In genomic region chr7:28874565-28874964, GRCm38 (mm10) we compare ENCODE assay signal across 38 mouse cellular contexts. TPM values are rescaled to one million over a fixed set of nuclear protein-coding genes. Genes with fewer than 3 reads are reported as not detected.
"Had no signal": no experiment of that assay in that cellular context is flagged by ENCODE, and none has a peak within 500 bp of the region (broad histone marks: within the 10 kb centered on the region; RNA-seq: fewer than 3 reads in every experiment).

No protein-coding gene starts in this region.

- ATAC-seq: liver, embryonic 12.5 days; liver, postnatal 0 days; lung, postnatal 0 days; midbrain, embryonic 13.5 days; midbrain, embryonic 15.5 days; midbrain, embryonic 16.5 days had no signal

- H3K9ac ChIP-seq: limb, embryonic 13.5 days; limb, embryonic 15.5 days; liver, embryonic 12.5 days; liver, embryonic 13.5 days; liver, embryonic 14.5 days; liver, embryonic 15.5 days; liver, postnatal 0 days; lung, embryonic 14.5 days; lung, embryonic 15.5 days; midbrain, embryonic 12.5 days; midbrain, embryonic 13.5 days; midbrain, embryonic 15.5 days; neural tube, embryonic 12.5 days had no signal

- H3K27me3 ChIP-seq: limb, embryonic 13.5 days; limb, embryonic 15.5 days; liver, embryonic 13.5 days; lung, embryonic 15.5 days; midbrain, embryonic 12.5 days; midbrain, embryonic 13.5 days; midbrain, embryonic 15.5 days; neural tube, embryonic 12.5 days had no signal

- DNase-seq: left cerebral cortex, postnatal 4 days; liver; liver, embryonic 13.5 days; liver, postnatal 0 days; lung, adult 18-20 months; lung, adult 2 months; lung, embryonic 14.5 days; lung, postnatal 10 days; lung, postnatal 14 days; lung, postnatal 36 days; lung, postnatal 4 days; midbrain, embryonic 14.5 days had no signal

- H3K4me2 ChIP-seq: limb, embryonic 13.5 days; limb, embryonic 15.5 days; liver, embryonic 11.5 days; liver, embryonic 12.5 days; liver, embryonic 13.5 days; liver, embryonic 15.5 days; lung, embryonic 14.5 days; lung, embryonic 15.5 days; midbrain, embryonic 11.5 days; midbrain, embryonic 12.5 days; midbrain, embryonic 13.5 days; midbrain, embryonic 15.5 days; neural tube, embryonic 12.5 days had no signal

- H3K9me3 ChIP-seq: limb, embryonic 13.5 days; limb, embryonic 15.5 days; liver, embryonic 12.5 days; liver, embryonic 13.5 days; liver, embryonic 15.5 days; lung, embryonic 15.5 days; megakaryocyte, embryonic 14.5 days; midbrain, embryonic 10.5 days; midbrain, embryonic 12.5 days; midbrain, embryonic 13.5 days; midbrain, embryonic 15.5 days; neural tube, embryonic 12.5 days had no signal

- H3K4me1 ChIP-seq: lung, embryonic 15.5 days; midbrain, embryonic 10.5 days; midbrain, embryonic 12.5 days; midbrain, embryonic 13.5 days; midbrain, embryonic 15.5 days; neural tube, embryonic 12.5 days had no signal

- H3K27ac ChIP-seq: left cerebral cortex, adult 2 months; limb, embryonic 13.5 days; limb, embryonic 15.5 days; liver, embryonic 12.5 days; liver, embryonic 13.5 days; liver, embryonic 14.5 days; liver, embryonic 15.5 days; lung, embryonic 15.5 days; macrophage; midbrain, embryonic 10.5 days; midbrain, embryonic 12.5 days; midbrain, embryonic 13.5 days; midbrain, embryonic 15.5 days; neural tube, embryonic 12.5 days had no signal

- H3K36me3 ChIP-seq: limb, embryonic 13.5 days; limb, embryonic 15.5 days; liver, embryonic 12.5 days; liver, embryonic 13.5 days; liver, embryonic 15.5 days; lung, embryonic 15.5 days; midbrain, embryonic 10.5 days; midbrain, embryonic 12.5 days; midbrain, embryonic 13.5 days; midbrain, embryonic 15.5 days; neural tube, embryonic 12.5 days had no signal

- H3K4me3 ChIP-seq: left cerebral cortex, adult 2 months; limb, embryonic 13.5 days; limb, embryonic 15.5 days; liver, embryonic 12.5 days; liver, embryonic 13.5 days; liver, embryonic 15.5 days; lung, embryonic 15.5 days; megakaryocyte, embryonic 14.5 days; midbrain, embryonic 10.5 days; midbrain, embryonic 12.5 days; midbrain, embryonic 13.5 days; midbrain, embryonic 15.5 days; myocyte; neural tube, embryonic 12.5 days had no signal

RNA-seq across cellular contexts. Expression of gene Capn12, which starts 6.7 kb away (rescaled TPM):
- total RNA-seq: liver, adult 2 months; megakaryocyte progenitor cell, adult 5-6 weeks; megakaryocyte, adult 5-6 weeks; megakaryocyte-erythroid progenitor cell, adult 5-6 weeks; monocyte, adult 5-6 weeks had no signal

RNA-seq across cellular contexts. Expression of gene Lgals7, which starts 10.9 kb away (rescaled TPM):
- total RNA-seq: left cerebral cortex, adult 8-10 months; left cerebral cortex, postnatal 36 days; liver, adult 2 months; megakaryocyte, adult 5-6 weeks; megakaryocyte-erythroid progenitor cell, adult 5-6 weeks; monocyte, adult 5-6 weeks had no signal
- polyA plus RNA-seq: liver, adult 2 months; liver, embryonic 11.5 days; liver, embryonic 12.5 days; macrophage had no signal
